Mouse (Mus musculus): ENCODE measurements around the gene Bphl. TPM values are rescaled to one million over a fixed set of nuclear protein-coding genes. Genes with fewer than 3 reads are reported as not detected.

The Bphl gene
- polyA plus RNA-seq, 1 experiment from 2014 or later: 44.4 TPM

GRCm38 (mm10) chr13:34035424-34035823 is 2.0 kb upstream of the Bphl start:
- no peak overlapping the region for H3K9ac ChIP-seq
- H3K27me3 ChIP-seq (replicated peaks): no peaks in the 10 kb centered on the region
- ATAC-seq (ENCODE audit: insufficient number of reproducible peaks, low FRiP score): no peak
- 0 out of 2 replicates have a peak, but pooled peaks cover 2% of the 10 kb centered on the region for H3K9me3 ChIP-seq (replicated peaks)
- H3K4me1 ChIP-seq (replicated peaks): peaks cover 18% of the 10 kb centered on the region; the same call in 1 of the 2 replicates
- H3K27ac ChIP-seq (ENCODE audit: poor library complexity, severe bottlenecking): no peak overlapping the region
- H3K4me3 ChIP-seq: no peak overlapping the region
- WGBS: 79% methylated on average over 3 of the region's 3 CpGs
- H3K36me3 ChIP-seq: peaks cover 35% of the 10 kb centered on the region
- H3K4me2 ChIP-seq: no peak overlapping the region

- H3K27me3 ChIP-seq (replicated peaks): no peaks in the 10 kb centered on the region
- H3K9ac ChIP-seq: no peak overlapping the region
- ATAC-seq (ENCODE audit: insufficient number of reproducible peaks, low FRiP score): no peak
- H3K4me1 ChIP-seq (replicated peaks): peaks cover 18% of the 10 kb centered on the region; the same call in 1 of the 2 replicates
- no peak overlapping the region for H3K4me3 ChIP-seq
- H3K9me3 ChIP-seq (replicated peaks): 0 out of 2 replicates have a peak, but pooled peaks cover 2% of the 10 kb centered on the region
- peaks cover 24% of the 10 kb centered on the region for H3K36me3 ChIP-seq
- 73% methylated on average over 5 of the region's 5 CpGs for WGBS
- peak overlapping the region; percentile 75; the same call in 1 of the 2 replicates for H3K4me2 ChIP-seq
- peak overlapping the region; percentile 81 for H3K27ac ChIP-seq (ENCODE audit: poor library complexity, severe bottlenecking)
Measured at GRCm38 (mm10) chr13:34036726-34037125, 671 bp upstream of the Bphl start.

GRCm38 (mm10) chr13:34038056-34038432 is 647 bp downstream of the Bphl start:
- Histone ChIP-seq H3K4me2 (peak overlapping the region; percentile 75), H3K4me1 (replicated peaks) (peaks cover 18% of the 10 kb centered on the region; the same call in 1 of the 2 replicates), H3K9ac (peak overlapping the region; percentile 94), H3K9me3 (replicated peaks) (0 out of 2 replicates have a peak, but pooled peaks cover 2% of the 10 kb centered on the region), H3K27me3 (replicated peaks) (no peaks in the 10 kb centered on the region), H3K36me3 (peaks cover 19% of the 10 kb centered on the region), H3K4me3 (peak overlapping the region; percentile 84), H3K27ac (ENCODE audit: poor library complexity, severe bottlenecking) (peak overlapping the region; percentile 81)
- 41% methylated on average over 5 of the region's 5 CpGs for WGBS
- ATAC-seq (ENCODE audit: insufficient number of reproducible peaks, low FRiP score): no peak

GRCm38 (mm10) chr13:34038901-34039341 is 1.5 kb downstream of the Bphl start:
- peak overlapping the region; percentile 44; the same call in 1 of the 2 replicates for H3K4me2 ChIP-seq
- H3K36me3 ChIP-seq: peaks cover 11% of the 10 kb centered on the region
- H3K9me3 ChIP-seq (replicated peaks): 0 out of 2 replicates have a peak, but pooled peaks cover 2% of the 10 kb centered on the region
- H3K27me3 ChIP-seq (replicated peaks): no peaks in the 10 kb centered on the region
- 58% methylated on average over 8 of the region's 8 CpGs for WGBS
- H3K27ac ChIP-seq (ENCODE audit: poor library complexity, severe bottlenecking): no peak overlapping the region
- peaks cover 20% of the 10 kb centered on the region; the same call in 1 of the 2 replicates for H3K4me1 ChIP-seq (replicated peaks)
- no peak overlapping the region for H3K9ac ChIP-seq
- ATAC-seq (ENCODE audit: insufficient number of reproducible peaks, low FRiP score): no peak
- no peak overlapping the region for H3K4me3 ChIP-seq

GRCm38 (mm10) chr13:34040091-34040490 is 2.7 kb downstream of the Bphl start:
- no peak for ATAC-seq (ENCODE audit: insufficient number of reproducible peaks, low FRiP score)

GRCm38 (mm10) chr13:34043716-34044393 is 6.5 kb downstream of the Bphl start:
- H3K4me1 ChIP-seq (replicated peaks): peaks cover 4% of the 10 kb centered on the region; the same call in 1 of the 2 replicates
- 0 out of 2 replicates have a peak, but pooled peaks cover 2% of the 10 kb centered on the region for H3K9me3 ChIP-seq (replicated peaks)
- no peak overlapping the region for H3K4me2 ChIP-seq
- no peak overlapping the region for H3K27ac ChIP-seq (ENCODE audit: poor library complexity, severe bottlenecking)
- ATAC-seq (ENCODE audit: insufficient number of reproducible peaks, low FRiP score): no peak
- no peak overlapping the region for H3K4me3 ChIP-seq
- H3K36me3 ChIP-seq: peaks cover 33% of the 10 kb centered on the region
- 59% methylated on average over 7 of the region's 7 CpGs for WGBS
- no peak overlapping the region for H3K9ac ChIP-seq
- no peaks in the 10 kb centered on the region for H3K27me3 ChIP-seq (replicated peaks)

More at GRCm38 (mm10) chr13:34040091-34040490, 2.7 kb downstream of the Bphl start:
- Histone ChIP-seq H3K4me2 (no peak overlapping the region), H3K36me3 (peaks cover 16% of the 10 kb centered on the region; the same call in 1 of the 2 replicates), H3K9me3 (replicated peaks) (0 out of 2 replicates have a peak, but pooled peaks cover 2% of the 10 kb centered on the region), H3K4me3 (no peak overlapping the region), H3K27me3 (replicated peaks) (no peaks in the 10 kb centered on the region), H3K9ac (no peak overlapping the region), H3K4me1 (replicated peaks) (peaks cover 21% of the 10 kb centered on the region; the same call in 1 of the 2 replicates), H3K27ac (ENCODE audit: poor library complexity, severe bottlenecking) (no peak overlapping the region)
- WGBS: 89% methylated on average over 3 of the region's 3 CpGs

GRCm38 (mm10) chr13:34045511-34046249 is 8.3 kb downstream of the Bphl start:
- 63% methylated on average over 5 of the region's 5 CpGs for WGBS
- no peak overlapping the region for H3K4me2 ChIP-seq

GRCm38 (mm10) chr13:34046421-34047012 is 9.1 kb downstream of the Bphl start:
- WGBS: 43% methylated on average over 11 of the region's 11 CpGs
- Histone ChIP-seq H3K27ac (ENCODE audit: poor library complexity, severe bottlenecking) (no peak overlapping the region), H3K4me3 (no peak overlapping the region), H3K4me1 (replicated peaks) (0 out of 2 replicates have a peak, but pooled peaks cover 3% of the 10 kb centered on the region), H3K9ac (no peak overlapping the region), H3K27me3 (replicated peaks) (no peaks in the 10 kb centered on the region), H3K9me3 (replicated peaks) (no peaks in the 10 kb centered on the region), H3K4me2 (no peak overlapping the region), H3K36me3 (peaks cover 44% of the 10 kb centered on the region)
- ATAC-seq (ENCODE audit: insufficient number of reproducible peaks, low FRiP score): peak; percentile 69; the same call in 1 of the 2 replicates

More at GRCm38 (mm10) chr13:34045511-34046249, 8.3 kb downstream of the Bphl start:
- Histone ChIP-seq H3K27me3 (replicated peaks) (no peaks in the 10 kb centered on the region), H3K9ac (no peak overlapping the region), H3K4me1 (replicated peaks) (0 out of 2 replicates have a peak, but pooled peaks cover 3% of the 10 kb centered on the region), H3K36me3 (peaks cover 40% of the 10 kb centered on the region), H3K9me3 (replicated peaks) (no peaks in the 10 kb centered on the region), H3K4me3 (no peak overlapping the region), H3K27ac (ENCODE audit: poor library complexity, severe bottlenecking) (no peak overlapping the region)
- ATAC-seq (ENCODE audit: insufficient number of reproducible peaks, low FRiP score): no peak

- no peak overlapping the region for H3K4me2 ChIP-seq
- no peaks in the 10 kb centered on the region for H3K27me3 ChIP-seq (replicated peaks)
- ATAC-seq (ENCODE audit: insufficient number of reproducible peaks, low FRiP score): no peak
- H3K4me1 ChIP-seq (replicated peaks): 0 out of 2 replicates have a peak, but pooled peaks cover 3% of the 10 kb centered on the region
- H3K9me3 ChIP-seq (replicated peaks): no peaks in the 10 kb centered on the region
- H3K9ac ChIP-seq: no peak overlapping the region
- H3K36me3 ChIP-seq: peaks cover 46% of the 10 kb centered on the region
- WGBS: 83% methylated on average over 3 of the region's 3 CpGs
- no peak overlapping the region for H3K27ac ChIP-seq (ENCODE audit: poor library complexity, severe bottlenecking)
- no peak overlapping the region for H3K4me3 ChIP-seq
Measured at GRCm38 (mm10) chr13:34047526-34047925, 10.1 kb downstream of the Bphl start.

GRCm38 (mm10) chr13:34050479-34050878 is 13.1 kb downstream of the Bphl start:
- WGBS: 87% methylated on average over 8 of the region's 8 CpGs
- Histone ChIP-seq H3K4me2 (no peak overlapping the region), H3K27ac (ENCODE audit: poor library complexity, severe bottlenecking) (no peak overlapping the region), H3K36me3 (peaks cover 58% of the 10 kb centered on the region), H3K27me3 (replicated peaks) (no peaks in the 10 kb centered on the region), H3K9me3 (replicated peaks) (no peaks in the 10 kb centered on the region), H3K4me1 (replicated peaks) (no peaks in the 10 kb centered on the region), H3K4me3 (no peak overlapping the region), H3K9ac (no peak overlapping the region)
- no peak for ATAC-seq (ENCODE audit: insufficient number of reproducible peaks, low FRiP score)
